Mouse (Mus musculus): ENCODE data around the gene Tanc1.

Gene Tanc1

DNA sequence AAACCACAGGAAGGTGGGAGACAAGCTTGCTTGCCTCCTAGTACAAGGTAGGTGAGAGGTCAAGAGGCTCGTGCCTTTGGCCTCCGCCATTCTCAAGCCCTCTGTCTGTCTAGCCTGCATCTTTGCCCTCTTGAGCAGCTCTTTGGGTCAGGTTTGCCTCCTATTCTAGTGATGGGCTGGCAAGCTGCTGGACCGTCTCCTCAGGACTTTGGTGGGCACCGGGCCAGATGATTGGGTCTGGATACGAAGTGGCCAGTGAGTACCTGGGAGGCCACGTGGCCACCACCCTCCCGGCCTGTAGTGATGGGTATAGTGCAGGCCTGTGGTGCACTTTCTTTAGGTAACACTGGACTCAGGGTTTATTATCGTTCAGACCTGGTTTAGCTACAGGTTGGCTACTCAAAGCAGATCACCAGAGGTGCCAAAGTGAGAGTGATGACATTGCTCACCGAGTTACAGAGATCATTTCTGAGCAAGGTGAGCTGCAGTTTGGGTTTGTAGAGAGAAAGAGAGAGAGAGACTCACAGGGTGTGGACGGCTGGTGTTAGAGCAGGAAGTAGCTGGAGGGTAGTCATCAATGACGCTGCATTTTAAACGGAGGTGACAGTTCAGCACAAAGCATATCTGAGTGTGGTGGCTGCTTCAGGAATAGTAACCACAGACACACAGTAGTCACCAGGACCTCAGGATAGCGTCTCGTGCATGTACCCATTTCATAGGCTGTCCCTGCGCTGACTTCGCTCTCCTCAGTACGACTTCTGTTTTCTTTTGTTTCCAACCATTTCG, 188.8 kb downstream of the Tanc1 start:
- no peak for DNase-seq

GRCm38 (mm10) chr2:59802722-59803387, 191.0 kb downstream of the Tanc1 start:
- DNase-seq: peak in 1 of 2 experiments; percentile 51

DNA sequence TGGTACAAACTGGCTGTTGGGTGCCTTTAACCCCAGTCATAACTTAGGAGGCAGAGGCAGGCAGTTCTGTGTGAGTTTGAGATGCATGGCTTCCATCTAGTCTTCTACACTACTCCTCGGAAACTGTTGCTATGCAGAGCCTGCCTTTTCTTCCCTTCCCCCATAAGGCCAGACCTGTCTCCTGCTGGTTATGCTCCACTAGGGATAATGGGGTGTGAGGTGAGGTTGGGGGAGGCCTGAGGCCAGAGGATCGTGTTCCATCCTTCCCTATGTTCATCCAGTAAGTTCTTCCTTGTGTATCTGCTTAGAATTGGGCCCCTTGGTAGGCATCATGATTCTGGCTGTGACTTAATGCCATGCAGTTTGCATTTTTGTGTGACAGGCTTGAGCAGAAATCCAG, 193.8 kb downstream of the Tanc1 start:
- DNase-seq: no peak

GRCm38 (mm10) chr2:59806038-59806437, 194.2 kb downstream of the Tanc1 start:
- DNase-seq: no peak

DNA sequence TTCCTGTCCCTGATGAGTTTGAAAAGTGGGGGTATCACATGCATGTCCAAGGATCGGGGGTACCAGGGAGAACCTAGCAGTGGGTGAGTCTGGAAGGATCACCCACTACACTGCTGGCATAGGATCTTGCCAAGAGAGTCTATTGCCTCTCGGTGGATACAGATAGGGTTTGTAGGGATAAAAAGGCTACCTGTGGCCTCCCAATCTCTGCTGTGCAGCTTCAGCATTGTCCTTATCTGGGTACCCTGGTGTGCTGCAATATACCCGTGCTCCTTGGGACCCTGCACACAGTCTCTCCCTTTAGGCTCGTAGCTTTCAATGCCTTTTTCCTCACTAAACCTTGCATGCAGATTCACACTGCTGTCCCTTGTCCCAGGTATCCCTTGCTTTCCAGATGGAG, 196.8 kb downstream of the Tanc1 start:
- no peak for DNase-seq

DNA sequence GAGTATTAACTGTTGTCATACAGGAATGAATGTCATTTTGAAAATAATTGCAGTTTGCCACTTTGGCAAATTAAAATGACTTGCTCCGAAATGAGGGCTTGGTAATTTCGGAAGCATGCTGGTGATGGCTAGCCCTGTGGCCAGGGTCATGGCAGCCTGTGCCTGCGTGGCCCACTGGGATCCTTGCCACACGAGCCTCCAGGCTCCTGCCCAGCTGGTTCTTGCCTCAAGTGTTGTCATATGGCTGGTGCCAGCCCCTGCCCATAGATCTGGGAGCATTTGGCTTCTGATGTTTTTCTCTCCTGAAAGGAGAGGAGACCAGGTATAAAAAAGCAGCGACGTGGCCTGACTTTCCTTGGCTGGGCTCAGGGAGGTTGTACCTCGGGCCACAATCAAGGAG, 198.2 kb downstream of the Tanc1 start:
- DNase-seq: no peak

DNA sequence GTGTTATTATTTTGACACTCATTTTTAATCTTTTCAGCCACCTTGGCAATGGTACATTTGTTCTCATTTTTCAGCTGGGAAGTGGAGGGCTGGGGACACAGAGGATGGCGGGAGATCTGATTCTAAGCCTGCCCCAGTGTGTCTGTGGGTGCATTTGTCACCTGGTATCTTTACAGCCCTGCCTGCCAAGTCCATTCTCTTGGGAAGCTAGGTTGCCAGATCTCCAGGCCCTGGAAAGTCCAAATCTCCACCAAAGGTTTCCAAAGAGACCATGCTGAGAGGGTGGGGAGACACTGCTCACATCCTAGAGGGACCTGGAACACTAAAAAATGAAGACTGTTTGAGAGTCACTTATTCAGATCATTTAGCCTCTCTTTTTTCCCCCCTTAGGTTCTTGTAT, 199.4 kb downstream of the Tanc1 start:
- no peak for DNase-seq

GRCm38 (mm10) chr2:59812641-59813040, 200.8 kb downstream of the Tanc1 start:
- no peak for DNase-seq

- DNase-seq: no peak
Measured at GRCm38 (mm10) chr2:59813457-59813856, 201.6 kb downstream of the Tanc1 start.

- no peak for DNase-seq
Measured at GRCm38 (mm10) chr2:59814997-59815396, 203.2 kb downstream of the Tanc1 start.

DNA sequence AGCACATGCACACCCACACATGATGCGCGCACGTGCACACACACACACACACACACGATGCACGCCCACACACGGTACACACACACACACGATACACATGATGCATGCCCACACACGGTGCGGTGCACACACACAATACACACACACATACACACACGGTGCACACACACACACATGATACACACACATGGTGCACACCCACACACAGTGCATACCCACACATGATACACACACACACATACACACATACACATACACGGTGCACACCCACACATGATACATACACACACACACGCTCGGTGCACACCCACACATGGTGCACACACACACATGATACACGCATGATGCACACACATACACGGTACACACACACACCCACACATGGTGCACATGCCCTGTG, 206.8 kb downstream of the Tanc1 start:
- no peak for DNase-seq

- DNase-seq: no peak
Measured at GRCm38 (mm10) chr2:59819415-59819814, 207.6 kb downstream of the Tanc1 start.

GRCm38 (mm10) chr2:59820088-59820487, 208.2 kb downstream of the Tanc1 start:
- no peak for DNase-seq

DNA sequence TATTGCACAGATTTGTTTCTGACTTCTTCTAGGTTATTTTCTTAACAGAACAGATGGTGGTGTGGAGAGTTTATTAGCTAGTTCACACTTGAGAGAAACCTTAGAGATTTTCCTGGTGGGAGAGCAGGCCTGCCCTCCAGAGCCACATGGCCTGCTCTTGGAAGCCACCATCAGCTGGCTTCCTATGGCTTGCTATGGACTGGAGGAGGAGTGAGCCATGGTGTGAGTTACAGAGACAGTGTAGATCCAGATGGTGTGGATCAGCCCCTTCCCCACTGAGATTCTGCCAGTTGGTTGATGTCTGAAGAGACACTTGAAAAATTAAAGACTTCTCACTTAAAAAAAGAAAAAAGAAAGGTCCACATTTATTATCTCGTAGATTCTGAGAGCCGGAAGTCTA, 209.2 kb downstream of the Tanc1 start:
- no peak for DNase-seq

GRCm38 (mm10) chr2:59824289-59824688, 212.4 kb downstream of the Tanc1 start:
- peak; percentile 49 for DNase-seq

DNA sequence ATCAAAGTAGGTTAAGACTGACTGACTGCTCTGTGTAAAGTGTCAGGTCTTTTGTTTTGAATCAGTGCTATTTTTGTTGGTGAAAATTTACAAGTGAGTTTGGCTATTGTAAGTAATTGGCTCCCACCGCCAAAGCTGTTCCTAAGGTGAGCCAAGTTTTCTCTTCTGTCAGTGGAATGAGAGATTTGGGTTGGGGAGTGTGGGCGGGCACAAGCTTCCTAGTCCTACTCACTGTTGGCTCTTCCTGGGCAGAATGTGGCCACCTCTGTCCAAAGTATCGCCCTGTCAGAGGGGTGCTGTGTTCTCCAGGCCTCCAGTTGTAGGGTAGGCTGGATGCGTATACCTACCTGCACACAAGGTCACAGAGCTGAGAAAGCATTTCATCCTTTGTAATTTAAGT, 213.5 kb downstream of the Tanc1 start:
- DNase-seq: no peak

DNA sequence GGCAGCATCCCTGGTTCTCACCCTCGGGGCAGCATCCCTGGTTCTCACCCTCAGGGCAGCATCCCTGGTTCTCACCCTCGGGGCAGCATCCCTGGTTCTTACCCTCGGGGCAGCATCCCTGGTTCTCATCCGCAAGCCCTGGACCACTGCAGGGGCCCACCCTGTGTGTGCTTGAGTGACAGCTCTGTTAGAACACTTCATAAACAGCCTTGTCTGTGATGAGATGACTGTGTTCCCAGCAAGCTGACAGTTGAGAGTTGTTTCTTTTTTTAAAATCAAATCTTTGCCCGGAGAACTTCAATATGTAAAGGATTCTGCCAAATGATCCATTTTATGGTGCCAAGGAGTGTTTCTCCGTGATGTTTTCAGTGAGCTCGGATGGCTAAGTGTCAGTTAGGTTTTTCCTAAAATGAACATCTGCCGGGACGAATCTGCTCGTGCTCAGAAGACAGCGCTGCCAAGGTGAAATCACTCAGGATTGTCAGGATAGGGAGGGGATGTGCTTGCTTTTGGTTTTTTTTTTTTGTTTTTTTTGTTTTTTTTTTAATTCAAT, 216.3 kb downstream of the Tanc1 start:
- DNase-seq: no peak

DNA sequence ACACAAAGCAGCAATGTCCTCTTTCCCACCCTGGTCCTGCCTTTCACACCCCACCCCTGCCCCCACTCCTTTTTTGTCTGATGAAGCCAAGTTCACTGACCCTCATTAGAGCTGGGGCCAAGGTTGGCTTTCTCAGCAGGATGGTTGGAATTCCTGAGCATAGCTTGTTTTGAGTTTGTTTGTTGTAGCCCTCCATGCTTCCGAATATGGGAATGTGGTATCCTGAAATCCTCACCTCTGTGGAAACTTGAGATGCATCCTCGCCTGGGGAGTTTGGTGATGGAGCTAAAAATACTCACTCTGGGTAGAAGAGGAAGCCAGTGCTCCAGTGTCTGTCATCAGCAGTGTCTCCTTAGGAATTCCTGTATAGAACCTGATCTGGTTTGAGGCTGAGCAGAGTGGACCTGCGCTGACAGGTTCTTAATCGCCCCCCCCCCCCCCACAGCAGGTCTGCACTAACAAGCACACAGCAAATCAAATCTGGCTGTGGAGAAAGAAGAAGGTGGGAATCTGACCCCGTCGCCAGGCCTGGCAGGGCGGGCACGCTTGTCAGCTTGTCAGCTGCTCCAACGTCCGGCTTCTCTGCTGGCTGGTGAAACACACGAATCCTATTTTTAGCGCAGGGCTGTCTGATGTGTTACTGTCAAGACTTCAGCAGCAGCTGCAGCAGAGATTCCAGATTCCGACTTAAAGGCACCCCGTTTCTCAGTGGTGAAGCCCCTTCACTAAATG, 217.1 kb downstream of the Tanc1 start:
- peak; percentile 38 to 58 for DNase-seq

DNA sequence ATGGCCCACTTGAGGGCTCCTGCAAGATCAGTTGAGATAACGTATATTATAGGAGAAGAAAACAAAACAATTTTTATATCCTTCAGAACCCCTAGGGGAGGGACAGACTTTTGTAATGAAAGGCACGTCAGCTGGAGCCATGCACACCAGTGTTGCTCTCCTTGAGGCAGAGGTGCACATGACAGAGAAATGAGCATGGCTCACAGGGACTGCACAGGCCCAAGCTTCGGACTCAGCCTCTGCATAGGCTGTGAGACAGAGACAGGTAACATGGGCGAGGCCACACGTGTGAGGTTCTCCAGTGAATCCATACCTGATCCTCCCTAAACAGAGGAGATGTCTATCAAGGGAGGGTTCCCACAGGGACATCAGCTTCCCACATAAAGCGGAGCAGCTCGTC, 217.9 kb downstream of the Tanc1 start:
- no peak for DNase-seq

DNA sequence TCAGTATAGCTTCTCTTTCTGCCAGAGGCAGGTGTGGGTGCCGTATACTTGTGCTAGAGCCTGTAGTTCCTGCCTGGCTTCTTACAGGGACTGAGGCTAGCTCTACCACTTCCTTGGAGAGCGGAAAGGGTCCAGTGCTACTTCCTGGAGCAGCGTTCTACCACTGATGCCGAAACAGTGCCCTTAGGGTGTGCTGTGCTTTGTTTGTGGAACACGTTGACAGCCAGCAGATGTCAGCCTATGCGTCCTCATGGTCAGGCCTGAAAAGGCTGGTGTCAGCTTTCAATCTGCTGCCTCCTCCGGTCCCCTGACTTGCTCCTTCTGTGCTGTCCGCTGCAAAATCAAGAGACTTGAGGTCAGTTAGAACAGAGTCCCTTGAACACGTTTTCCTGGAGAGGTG, 218.3 kb downstream of the Tanc1 start:
- peak in 1 of 2 experiments; percentile 36 for DNase-seq

GRCm38 (mm10) chr2:59830940-59831339, 219.1 kb downstream of the Tanc1 start:
- no peak for DNase-seq

DNA sequence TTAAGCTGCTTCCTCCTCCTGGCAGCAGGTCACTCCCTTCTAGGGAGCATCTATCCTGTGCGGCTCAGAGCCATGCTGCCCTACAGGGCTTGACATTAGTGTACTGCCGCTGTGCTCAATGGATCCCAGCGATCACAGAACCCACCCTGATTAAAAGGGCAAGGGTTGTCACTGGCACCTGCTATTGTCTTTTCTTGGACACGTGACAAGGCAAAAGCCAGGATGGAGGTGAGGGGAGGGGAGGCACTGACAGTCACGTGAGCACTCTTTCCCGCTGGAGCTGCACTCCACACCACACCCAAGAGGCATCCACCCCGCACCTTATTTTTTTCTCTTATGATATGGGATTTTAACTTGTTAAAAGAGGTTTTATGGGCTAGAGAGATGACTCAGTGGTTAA, 220.0 kb downstream of the Tanc1 start:
- no peak for DNase-seq

DNA sequence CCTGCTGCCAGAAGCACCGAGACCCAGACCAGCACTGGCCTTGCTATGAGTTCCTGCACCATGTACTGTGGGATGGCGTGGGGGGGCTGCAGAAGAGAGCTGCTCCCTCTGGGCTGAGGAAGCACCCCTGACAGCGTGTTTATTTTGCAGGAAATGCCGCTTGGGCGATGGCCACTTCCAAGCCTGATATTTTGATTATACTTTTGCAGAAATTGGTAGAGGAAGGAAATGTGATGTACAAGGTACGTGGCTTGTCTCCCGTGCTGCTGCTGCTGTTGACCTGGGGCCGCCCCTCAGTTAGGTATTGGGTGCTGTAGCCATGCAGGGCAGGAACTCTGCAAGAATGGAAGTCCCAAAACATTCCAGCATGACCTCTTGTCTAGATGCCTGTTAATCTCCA, 227.0 kb downstream of the Tanc1 start:
- peak; percentile 52 to 68 for DNase-seq

DNA sequence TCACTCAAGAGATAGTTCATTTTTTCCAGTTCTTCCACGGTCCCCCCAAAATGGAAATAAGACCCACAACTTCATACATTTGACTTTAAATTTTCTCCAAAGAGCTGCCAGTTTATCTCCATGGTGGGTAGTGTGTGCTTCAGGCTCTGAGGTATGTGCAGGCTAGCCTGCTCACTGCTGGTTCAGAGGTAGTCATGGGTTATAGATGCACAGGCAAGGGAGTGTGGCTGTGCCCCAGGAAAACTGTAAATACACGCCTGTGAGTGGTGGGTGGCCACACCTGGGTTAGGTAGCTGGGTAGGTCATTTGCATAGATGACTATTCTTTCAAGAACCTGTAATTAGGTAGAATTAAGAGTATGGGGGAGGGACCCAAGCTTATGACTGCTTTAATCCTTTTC, 227.9 kb downstream of the Tanc1 start:
- no peak for DNase-seq
